Mouse (Mus musculus): ENCODE results near the gene Fgf10. TPM values are rescaled to one million over a fixed set of nuclear protein-coding genes. Genes with fewer than 3 reads are reported as not detected.

The Fgf10 gene
- polyA plus RNA-seq, 1 experiment from 2014 or later, result 0.76 TPM

DNA sequence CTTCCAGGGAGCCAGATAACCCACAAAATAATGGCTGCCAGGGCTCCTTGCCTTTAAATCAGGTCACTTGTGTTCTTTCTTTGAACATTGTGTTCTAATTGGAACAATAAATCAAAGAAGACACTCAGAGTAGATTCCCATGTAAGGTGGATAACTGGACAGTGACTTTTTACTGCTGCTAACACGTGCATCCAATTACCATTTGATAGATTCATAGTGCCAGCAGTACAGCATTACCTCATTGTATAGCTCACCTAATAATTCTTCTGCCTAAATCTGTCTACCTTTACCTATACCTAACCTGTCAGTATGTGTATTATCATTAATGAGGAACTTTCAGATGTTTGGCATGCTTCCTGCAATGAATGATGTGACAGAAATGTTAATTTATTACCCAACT lies 52.1 kb downstream of the Fgf10 start:
- WGBS (ENCODE audit: insufficient replicate concordance), result 37% methylated on average over 1 of the region's 1 CpGs
- Histone ChIP-seq H3K36me3 (no peaks in the 10 kb centered on the region), H3K4me2 (no peak overlapping the region), H3K9ac (no peak overlapping the region), H3K9me3 (replicated peaks) (no peaks in the 10 kb centered on the region), H3K27ac (no peak overlapping the region), H3K27me3 (replicated peaks) (peaks cover 4% of the 10 kb centered on the region), H3K4me3 (no peak overlapping the region), H3K4me1 (no peaks in the 10 kb centered on the region)
- no peak for ATAC-seq

DNA sequence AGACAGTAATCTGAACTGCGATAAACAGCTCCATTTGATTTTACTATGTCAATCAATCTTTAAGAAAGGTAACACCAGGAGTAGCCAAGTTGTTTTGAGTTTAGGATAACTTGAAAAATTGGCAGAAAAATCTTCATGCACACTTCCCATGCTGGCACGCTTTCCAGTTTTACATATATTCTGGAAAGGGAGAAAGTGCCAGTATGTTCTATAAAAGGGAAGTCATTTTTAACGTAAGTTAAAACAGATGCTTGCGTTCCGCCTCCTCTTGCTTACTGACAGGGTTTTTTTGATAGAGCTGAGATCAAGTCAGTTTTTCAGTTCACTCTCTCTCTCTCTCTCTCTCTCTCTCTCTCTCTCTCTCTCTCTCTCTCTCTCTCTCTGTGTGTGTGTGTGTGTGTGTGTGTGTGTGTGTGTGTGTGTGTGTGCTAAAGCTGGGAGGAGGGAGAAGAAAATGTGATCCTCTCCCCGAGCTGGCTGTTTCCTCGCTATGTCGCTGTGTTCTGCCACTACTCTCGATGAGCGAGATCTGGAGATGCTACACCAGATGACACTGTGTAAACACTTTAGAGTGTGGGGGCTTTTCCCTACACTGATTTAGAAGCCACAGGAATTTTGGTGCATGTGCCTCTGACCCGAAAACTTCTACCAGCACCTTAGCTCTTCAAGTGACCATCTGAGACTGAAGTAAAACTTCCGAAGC lies 62.4 kb downstream of the Fgf10 start:
- no peaks in the 10 kb centered on the region for H3K27me3 ChIP-seq (replicated peaks)
- 58% methylated on average over 12 of the region's 12 CpGs for WGBS (ENCODE audit: insufficient replicate concordance)
- H3K36me3 ChIP-seq, result no peaks in the 10 kb centered on the region
- no peaks in the 10 kb centered on the region for H3K4me1 ChIP-seq
- no peak overlapping the region for H3K4me3 ChIP-seq
- H3K4me2 ChIP-seq, result no peak overlapping the region
- ATAC-seq, result no peak
- no peak overlapping the region for H3K9ac ChIP-seq
- no peaks in the 10 kb centered on the region for H3K9me3 ChIP-seq (replicated peaks)
- H3K27ac ChIP-seq, result no peak overlapping the region

DNA sequence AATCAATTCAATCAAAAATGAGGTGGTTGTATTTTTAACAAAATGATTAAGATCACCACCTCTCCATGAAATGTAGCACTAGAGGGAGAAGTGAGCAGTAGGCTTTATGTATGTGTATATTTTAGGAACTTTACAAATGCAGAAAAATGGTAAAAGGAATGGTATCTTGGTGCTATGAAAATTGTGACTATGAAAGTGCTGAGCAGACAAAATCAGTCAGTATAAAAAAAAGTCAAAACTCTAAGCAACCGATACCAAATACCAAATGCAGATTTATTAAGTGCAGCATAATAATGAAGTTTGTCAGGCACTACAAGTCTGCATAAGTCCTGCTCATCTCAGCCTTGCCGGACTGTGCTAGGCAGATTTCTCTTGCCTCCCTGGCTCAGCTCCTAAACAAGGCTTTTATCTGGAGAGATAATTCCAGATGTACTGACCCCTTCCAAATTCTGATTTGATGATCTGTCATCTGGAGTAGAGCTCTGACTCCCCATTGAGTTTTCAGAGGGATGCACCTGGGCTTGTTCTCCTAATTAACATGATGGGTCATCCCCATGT lies 70.3 kb downstream of the Fgf10 start:
- ATAC-seq, result no peak
- 80% methylated on average over 2 of the region's 2 CpGs for WGBS (ENCODE audit: insufficient replicate concordance)
- no peaks in the 10 kb centered on the region for H3K4me1 ChIP-seq
- H3K9ac ChIP-seq, result no peak overlapping the region
- no peaks in the 10 kb centered on the region for H3K27me3 ChIP-seq (replicated peaks)
- no peaks in the 10 kb centered on the region for H3K9me3 ChIP-seq (replicated peaks)
- no peaks in the 10 kb centered on the region for H3K36me3 ChIP-seq
- no peak overlapping the region for H3K4me3 ChIP-seq
- H3K4me2 ChIP-seq, result no peak overlapping the region
- no peak overlapping the region for H3K27ac ChIP-seq

DNA sequence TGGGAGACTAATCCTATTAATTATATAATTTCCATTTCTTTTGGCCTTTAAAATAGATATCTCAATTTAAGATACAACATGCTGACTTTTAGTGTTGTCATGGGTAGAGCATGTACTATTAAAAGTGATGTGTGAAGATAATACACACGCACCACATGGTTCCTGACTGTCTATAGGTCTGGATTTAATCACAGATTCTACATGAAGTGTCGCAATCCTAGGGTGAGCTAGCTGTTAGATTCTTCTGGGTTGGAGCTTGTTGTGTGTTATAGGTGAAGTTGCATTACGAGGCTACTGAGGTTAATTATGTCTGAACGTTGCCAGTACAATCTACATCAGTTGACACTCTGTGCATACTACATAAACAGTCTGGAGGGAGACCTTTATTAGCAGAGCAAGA lies 73.2 kb downstream of the Fgf10 start:
- no peaks in the 10 kb centered on the region for H3K9me3 ChIP-seq (replicated peaks)

DNA sequence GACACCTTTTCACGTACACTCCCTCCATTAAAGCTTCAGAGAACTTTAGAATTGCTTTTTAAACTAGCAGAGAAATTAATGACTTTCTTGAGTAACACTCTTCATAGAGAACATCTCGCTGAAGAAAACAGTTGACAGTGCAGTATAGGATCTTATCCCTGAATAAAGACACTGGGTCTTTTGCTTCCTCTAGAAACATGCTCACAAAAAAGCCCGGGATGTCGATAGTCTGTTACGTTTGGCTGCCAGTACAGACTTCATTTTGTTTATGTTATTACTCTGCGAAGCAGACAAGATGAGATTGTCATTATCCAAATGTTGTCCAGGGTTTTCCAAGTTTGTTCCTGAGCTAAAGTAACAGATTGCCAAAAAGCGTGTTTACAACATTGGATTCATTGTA lies 75.2 kb downstream of the Fgf10 start:
- no peak for ATAC-seq
- WGBS (ENCODE audit: insufficient replicate concordance), result 70% methylated on average over 7 of the region's 7 CpGs
- no peaks in the 10 kb centered on the region for H3K36me3 ChIP-seq
- H3K4me1 ChIP-seq, result no peaks in the 10 kb centered on the region
- no peaks in the 10 kb centered on the region for H3K27me3 ChIP-seq (replicated peaks)
- no peaks in the 10 kb centered on the region for H3K9me3 ChIP-seq (replicated peaks)
- no peak overlapping the region for H3K4me3 ChIP-seq
- no peak overlapping the region for H3K27ac ChIP-seq
- no peak overlapping the region for H3K9ac ChIP-seq
- no peak overlapping the region for H3K4me2 ChIP-seq

More for the DNA sequence above, 73.2 kb downstream of the Fgf10 start:
- no peak overlapping the region for H3K4me3 ChIP-seq
- H3K36me3 ChIP-seq, result no peaks in the 10 kb centered on the region
- no peak overlapping the region for H3K4me2 ChIP-seq
- no peak overlapping the region for H3K27ac ChIP-seq
- 63% methylated on average over 4 of the region's 4 CpGs for WGBS (ENCODE audit: insufficient replicate concordance)
- no peak overlapping the region for H3K9ac ChIP-seq
- H3K4me1 ChIP-seq, result no peaks in the 10 kb centered on the region
- no peaks in the 10 kb centered on the region for H3K27me3 ChIP-seq (replicated peaks)
- no peak for ATAC-seq

DNA sequence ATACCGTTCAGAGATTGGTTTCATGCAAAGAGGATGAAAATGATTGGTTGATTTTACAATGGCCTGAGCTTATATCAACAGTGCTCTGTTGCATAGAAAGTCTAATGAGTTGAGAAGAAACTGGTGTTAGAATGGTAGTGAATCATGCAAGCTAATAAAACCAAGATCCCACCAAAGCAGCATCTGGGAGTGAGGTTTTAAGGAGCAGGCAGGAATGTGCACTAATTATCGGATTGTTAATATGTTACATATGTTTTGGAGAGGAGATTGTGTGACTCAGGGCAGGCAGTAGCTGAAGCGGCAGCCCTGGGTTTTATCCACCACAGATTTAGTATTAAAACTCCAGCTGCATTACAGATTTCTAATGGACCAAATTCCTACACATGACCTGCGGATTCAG lies 76.8 kb downstream of the Fgf10 start:
- no peaks in the 10 kb centered on the region for H3K27me3 ChIP-seq (replicated peaks)
- H3K9ac ChIP-seq, result no peak overlapping the region
- 75% methylated on average over 4 of the region's 4 CpGs for WGBS (ENCODE audit: insufficient replicate concordance)
- ATAC-seq, result no peak
- no peaks in the 10 kb centered on the region for H3K4me1 ChIP-seq
- no peak overlapping the region for H3K4me2 ChIP-seq
- H3K27ac ChIP-seq, result no peak overlapping the region
- no peaks in the 10 kb centered on the region for H3K36me3 ChIP-seq
- H3K9me3 ChIP-seq (replicated peaks), result no peaks in the 10 kb centered on the region
- no peak overlapping the region for H3K4me3 ChIP-seq

DNA sequence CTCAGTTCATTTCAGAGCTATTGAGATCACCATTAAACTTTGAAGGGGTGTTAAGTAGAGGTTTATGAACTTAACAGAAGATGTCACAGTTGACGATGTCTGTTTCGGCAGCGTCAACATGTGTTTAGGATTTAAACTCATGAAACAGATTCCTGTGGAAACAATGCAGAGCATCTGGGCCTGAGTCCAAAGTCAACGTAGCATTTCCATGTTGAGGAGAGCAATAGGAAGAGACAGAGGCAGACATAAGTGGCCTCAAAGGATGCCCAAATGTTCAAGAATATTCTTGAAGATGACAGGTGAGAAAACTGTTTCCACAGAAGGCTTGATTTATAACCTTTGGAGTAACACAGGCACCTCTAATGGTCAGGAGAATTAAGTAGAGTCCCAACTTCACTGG lies 84.4 kb downstream of the Fgf10 start:
- no peaks in the 10 kb centered on the region for H3K36me3 ChIP-seq
- no peak overlapping the region for H3K4me3 ChIP-seq
- no peaks in the 10 kb centered on the region for H3K4me1 ChIP-seq
- H3K4me2 ChIP-seq, result no peak overlapping the region
- 75% methylated on average over 4 of the region's 4 CpGs for WGBS (ENCODE audit: insufficient replicate concordance)
- no peaks in the 10 kb centered on the region for H3K27me3 ChIP-seq (replicated peaks)
- no peak overlapping the region for H3K27ac ChIP-seq
- ATAC-seq, result no peak
- no peaks in the 10 kb centered on the region for H3K9me3 ChIP-seq (replicated peaks)
- no peak overlapping the region for H3K9ac ChIP-seq

DNA sequence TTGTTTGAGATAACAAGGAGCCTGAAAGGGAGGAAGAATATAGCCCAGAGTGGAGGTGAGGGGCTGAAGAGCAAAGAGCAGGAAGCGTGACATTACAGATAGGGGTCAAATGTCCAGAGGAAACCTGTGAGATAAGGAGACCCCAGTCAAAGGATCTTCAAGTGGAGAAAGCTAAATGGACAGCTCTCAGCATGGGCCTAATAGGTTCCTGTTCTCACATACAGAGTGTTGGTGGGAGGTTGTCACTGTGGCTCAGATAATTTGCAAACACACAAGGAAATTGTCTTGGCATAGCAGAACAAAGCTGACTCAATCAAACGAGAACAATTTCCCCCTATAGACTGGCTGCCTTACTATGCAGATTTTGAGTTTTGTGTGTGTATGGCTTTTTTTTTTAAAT lies 89.4 kb downstream of the Fgf10 start:
- no peaks in the 10 kb centered on the region for H3K4me1 ChIP-seq
- H3K27me3 ChIP-seq (replicated peaks), result no peaks in the 10 kb centered on the region
- WGBS (ENCODE audit: insufficient replicate concordance), result 2% methylated on average over 2 of the region's 2 CpGs
- no peak for ATAC-seq
- no peak overlapping the region for H3K9ac ChIP-seq
- no peak overlapping the region for H3K27ac ChIP-seq
- no peak overlapping the region for H3K4me3 ChIP-seq
- H3K9me3 ChIP-seq (replicated peaks), result no peaks in the 10 kb centered on the region
- no peaks in the 10 kb centered on the region for H3K36me3 ChIP-seq
- H3K4me2 ChIP-seq, result no peak overlapping the region

DNA sequence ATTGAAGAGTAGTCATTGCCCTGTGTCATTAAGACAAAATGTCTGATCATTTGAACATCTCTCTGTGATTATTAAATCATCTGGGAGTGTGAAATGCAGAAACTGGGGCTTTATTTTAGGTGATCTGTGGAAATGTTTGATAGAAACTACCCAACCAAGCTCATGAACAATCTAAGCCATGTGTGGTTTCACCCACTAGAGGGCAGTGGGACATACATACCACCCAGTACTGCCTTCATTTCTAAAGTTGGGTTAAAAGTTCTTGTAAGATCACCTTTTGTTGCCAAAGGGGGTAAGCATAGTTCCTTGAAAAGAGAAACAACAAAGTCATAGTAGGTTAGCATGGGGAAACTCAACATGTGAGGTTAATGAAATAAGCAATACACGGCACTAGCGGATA lies 93.4 kb downstream of the Fgf10 start:
- H3K9me3 ChIP-seq (replicated peaks), result no peaks in the 10 kb centered on the region
- no peaks in the 10 kb centered on the region for H3K36me3 ChIP-seq
- H3K4me1 ChIP-seq, result no peaks in the 10 kb centered on the region
- no peak overlapping the region for H3K9ac ChIP-seq
- ATAC-seq, result no peak
- no peak overlapping the region for H3K4me3 ChIP-seq
- no peak overlapping the region for H3K4me2 ChIP-seq
- no peak overlapping the region for H3K27ac ChIP-seq
- 75% methylated on average over 2 of the region's 2 CpGs for WGBS (ENCODE audit: insufficient replicate concordance)
- H3K27me3 ChIP-seq (replicated peaks), result no peaks in the 10 kb centered on the region

DNA sequence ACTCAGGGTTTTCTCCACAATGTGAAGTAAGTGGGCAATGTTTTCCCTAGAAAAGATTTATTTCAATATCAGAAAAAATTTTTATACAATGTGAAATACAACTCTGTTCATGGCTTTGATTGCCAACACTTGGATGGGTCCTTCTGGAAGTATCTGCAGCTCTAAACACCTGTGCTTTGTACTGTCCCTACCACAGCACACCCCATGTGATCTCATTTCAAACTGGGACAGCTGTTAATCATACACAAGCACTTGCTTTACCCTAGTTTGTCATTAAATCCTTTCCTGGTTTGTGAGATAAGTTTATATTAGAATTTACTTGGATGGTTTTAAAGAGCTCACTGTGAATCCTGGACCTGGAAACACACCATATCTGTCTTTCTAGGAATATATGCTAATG lies 102.6 kb downstream of the Fgf10 start:
- H3K4me3 ChIP-seq, result no peak overlapping the region
- no peaks in the 10 kb centered on the region for H3K36me3 ChIP-seq
- H3K4me1 ChIP-seq, result no peaks in the 10 kb centered on the region
- no peaks in the 10 kb centered on the region for H3K27me3 ChIP-seq (replicated peaks)
- H3K9me3 ChIP-seq (replicated peaks), result no peaks in the 10 kb centered on the region
- H3K27ac ChIP-seq, result no peak overlapping the region
- no peak for ATAC-seq
- no peak overlapping the region for H3K4me2 ChIP-seq
- H3K9ac ChIP-seq, result no peak overlapping the region

DNA sequence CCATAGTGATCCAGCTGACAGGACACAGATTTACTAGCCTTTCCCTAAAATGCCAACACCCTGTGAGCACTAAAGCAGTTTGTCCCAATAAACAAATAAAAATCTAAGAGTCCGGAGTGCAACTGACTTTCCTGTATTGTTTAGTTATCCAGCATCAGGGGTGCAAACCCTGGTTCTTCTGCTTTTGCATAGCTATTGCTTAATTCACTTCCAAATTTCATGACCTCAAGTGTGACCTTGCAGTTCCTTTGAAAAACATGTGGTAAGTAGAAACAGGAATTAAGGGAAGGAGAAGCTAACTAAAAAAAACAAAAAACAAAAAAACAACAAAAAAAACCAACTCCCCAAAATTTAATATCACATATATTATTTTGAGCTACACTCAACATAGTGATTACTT lies 105.6 kb downstream of the Fgf10 start:
- H3K9ac ChIP-seq, result no peak overlapping the region
- 47% methylated on average over 1 of the region's 1 CpGs for WGBS (ENCODE audit: insufficient replicate concordance)
- no peak overlapping the region for H3K4me2 ChIP-seq
- no peaks in the 10 kb centered on the region for H3K4me1 ChIP-seq
- no peaks in the 10 kb centered on the region for H3K9me3 ChIP-seq (replicated peaks)
- H3K4me3 ChIP-seq, result no peak overlapping the region
- H3K27ac ChIP-seq, result no peak overlapping the region
- no peak for ATAC-seq
- no peaks in the 10 kb centered on the region for H3K27me3 ChIP-seq (replicated peaks)
- no peaks in the 10 kb centered on the region for H3K36me3 ChIP-seq

DNA sequence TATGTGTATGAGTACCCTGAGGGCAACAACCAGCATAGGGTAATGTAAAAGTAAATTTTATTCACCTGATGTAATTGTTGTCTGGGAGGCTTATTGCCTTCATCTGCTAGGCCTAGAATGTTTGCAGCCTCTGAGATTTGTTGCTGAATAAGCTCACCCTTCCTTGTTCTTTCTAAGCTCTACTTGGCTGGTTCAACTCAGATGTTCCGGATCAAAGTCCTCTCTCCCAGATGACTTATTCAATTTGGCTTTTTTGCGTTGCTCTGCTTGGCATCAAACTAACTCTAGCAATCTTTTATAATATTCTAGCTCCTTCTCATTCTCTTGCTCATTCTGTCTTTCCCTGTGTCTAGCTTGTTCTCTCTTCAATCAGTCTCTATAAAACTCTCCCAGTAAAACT lies 109.6 kb downstream of the Fgf10 start:
- Histone ChIP-seq H3K9me3 (replicated peaks) (no peaks in the 10 kb centered on the region), H3K9ac (no peak overlapping the region), H3K4me2 (no peak overlapping the region), H3K4me1 (no peaks in the 10 kb centered on the region), H3K4me3 (no peak overlapping the region), H3K36me3 (no peaks in the 10 kb centered on the region), H3K27me3 (replicated peaks) (no peaks in the 10 kb centered on the region), H3K27ac (no peak overlapping the region)
- ATAC-seq, result no peak
- WGBS (ENCODE audit: insufficient replicate concordance), result 85% methylated on average over 2 of the region's 2 CpGs

DNA sequence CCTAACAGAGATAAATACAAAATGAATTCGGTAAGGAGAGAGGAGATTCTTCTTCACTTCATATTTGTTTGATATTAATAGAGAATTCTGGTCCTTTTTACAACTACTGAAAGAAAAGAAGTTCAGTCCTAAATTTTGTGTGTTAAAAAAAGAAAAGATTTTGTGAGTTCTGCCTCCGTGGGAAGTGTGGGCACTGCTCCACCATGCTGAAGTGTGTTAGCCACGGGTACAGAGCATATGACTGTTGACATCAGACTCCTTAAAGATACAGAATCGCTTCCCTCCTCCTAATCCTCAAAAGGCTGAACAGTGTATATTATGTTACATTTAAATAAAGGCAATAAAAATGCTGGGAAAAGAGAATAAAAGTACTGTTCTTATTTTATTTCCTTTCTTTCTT lies 122.2 kb downstream of the Fgf10 start:
- no peak for ATAC-seq
- 31% methylated on average over 4 of the region's 4 CpGs for WGBS (ENCODE audit: insufficient replicate concordance)
- Histone ChIP-seq H3K4me1 (no peaks in the 10 kb centered on the region), H3K27me3 (replicated peaks) (no peaks in the 10 kb centered on the region), H3K27ac (no peak overlapping the region), H3K4me3 (no peak overlapping the region), H3K9ac (no peak overlapping the region), H3K36me3 (no peaks in the 10 kb centered on the region), H3K4me2 (no peak overlapping the region), H3K9me3 (replicated peaks) (no peaks in the 10 kb centered on the region)
